Mouse (Mus musculus) heart, postnatal 14 days (tissue): ENCODE measurements around the gene Rab3d. TPM values are rescaled to one million over a fixed set of nuclear protein-coding genes. Genes with fewer than 3 reads are reported as not detected.

Source experiments
- DNase-seq, 2 experiments: peaks; one replicate each; pipeline ENCODE4 v3.0.0; 2021 to 2022
- intact Hi-C: fragments of 180-260 bp; cut with DNase I; formaldehyde crosslinking; loops from one replicate; pipeline ENCODE4 v1.15.1; 2025
- total RNA-seq, 2 experiments: library from RNA; stranded (reverse); gene quantifications; 2 replicates each; pipeline ENCODE4 v1.2.3; 2021

The Rab3d gene
- total RNA-seq, 2 experiments from 2014 or later, result 8.2 to 9.7 TPM

GRCm38 (mm10) chr9:21943046-21943445, 25.1 kb upstream of the Rab3d start:
- intact Hi-C loops, result no loop called here
- DNase-seq, result no peak

GRCm38 (mm10) chr9:21938234-21938855, 20.4 kb upstream of the Rab3d start:
- DNase-seq, result no peak

GRCm38 (mm10) chr9:21937711-21938175, 19.8 kb upstream of the Rab3d start:
- intact Hi-C loops, result no loop called here
- DNase-seq, result no peak

More at GRCm38 (mm10) chr9:21938234-21938855, 20.4 kb upstream of the Rab3d start:
- intact Hi-C loops, result no loop called here

GRCm38 (mm10) chr9:21936692-21937570, 18.9 kb upstream of the Rab3d start, which contains the start of gene Plppr2:
Gene Plppr2 (plus strand): TSS chr9:21937033.
- intact Hi-C loops, result no loop called here
- DNase-seq, result peak; percentile 91 to 93

- DNase-seq, result no peak
- intact Hi-C loops, result no loop called here
Measured at GRCm38 (mm10) chr9:21935466-21936131, 17.6 kb upstream of the Rab3d start.

GRCm38 (mm10) chr9:21934021-21934420, 16.0 kb upstream of the Rab3d start:
- no peak for DNase-seq
- intact Hi-C loops, result no loop called here

GRCm38 (mm10) chr9:21932445-21933137, 14.6 kb upstream of the Rab3d start:
- intact Hi-C loops, result no loop called here
- DNase-seq, result no peak

GRCm38 (mm10) chr9:21932006-21932405, 14.0 kb upstream of the Rab3d start:
- intact Hi-C loops, result no loop called here
- DNase-seq, result no peak

- no peak for DNase-seq
- intact Hi-C loops, result no loop called here
Measured at GRCm38 (mm10) chr9:21929208-21929607, 11.2 kb upstream of the Rab3d start.

- peak; percentile 88 to 91 for DNase-seq
- intact Hi-C loops, result no loop called here
Measured at GRCm38 (mm10) chr9:21927208-21927753, 9.3 kb upstream of the Rab3d start, which contains the start of the genes Ccdc159 and Tmem205. Gene Ccdc159 (plus strand): TSS chr9:21927471. Gene Tmem205 (minus strand): TSS chr9:21927556.

- intact Hi-C loops, result no loop called here
- no peak for DNase-seq
Measured at GRCm38 (mm10) chr9:21926784-21927183, 8.8 kb upstream of the Rab3d start.

GRCm38 (mm10) chr9:21926155-21926554, 8.2 kb upstream of the Rab3d start:
- intact Hi-C loops, result no loop called here

GRCm38 (mm10) chr9:21925506-21925905, 7.5 kb upstream of the Rab3d start:
- DNase-seq, result no peak
- intact Hi-C loops, result no loop called here

More at GRCm38 (mm10) chr9:21926155-21926554, 8.2 kb upstream of the Rab3d start:
- peak in 1 of 2 experiments; percentile 25 for DNase-seq

- intact Hi-C loops, result no loop called here
- DNase-seq, result no peak
Measured at GRCm38 (mm10) chr9:21925034-21925433, 7.0 kb upstream of the Rab3d start.

- intact Hi-C loops, result no loop called here
Measured at GRCm38 (mm10) chr9:21924099-21924493, 6.1 kb upstream of the Rab3d start.

GRCm38 (mm10) chr9:21923490-21924098, 5.6 kb upstream of the Rab3d start:
- DNase-seq, result no peak
- intact Hi-C loops, result no loop called here

More at GRCm38 (mm10) chr9:21924099-21924493, 6.1 kb upstream of the Rab3d start:
- DNase-seq, result peak; percentile 92 to 94

GRCm38 (mm10) chr9:21923036-21923435, 5.0 kb upstream of the Rab3d start:
- intact Hi-C loops, result no loop called here
- no peak for DNase-seq

- DNase-seq, result no peak
- intact Hi-C loops, result no loop called here
Measured at GRCm38 (mm10) chr9:21918692-21919384, 846 bp upstream of the Rab3d start.
